Mouse (Mus musculus) E14TG2a.4 (cell line): Measurements from ENCODE around the gene St3gal6.

Source experiments
- CTCF ChIP-seq: conservative IDR thresholded peaks from 2 replicates; pipeline ENCODE4 v1.5.1; 2014; ENCODE audit warnings: low read length
- NANOG ChIP-seq: IDR thresholded peaks from 2 replicates; pipeline ENCODE4 v1.6.1; 2014; ENCODE audit warnings: borderline replicate concordance, low read length, mixed read lengths
- POU5F1 ChIP-seq: IDR thresholded peaks from 2 replicates; pipeline ENCODE4 v1.6.1; 2014; ENCODE audit warnings: low read length, borderline replicate concordance

DNA sequence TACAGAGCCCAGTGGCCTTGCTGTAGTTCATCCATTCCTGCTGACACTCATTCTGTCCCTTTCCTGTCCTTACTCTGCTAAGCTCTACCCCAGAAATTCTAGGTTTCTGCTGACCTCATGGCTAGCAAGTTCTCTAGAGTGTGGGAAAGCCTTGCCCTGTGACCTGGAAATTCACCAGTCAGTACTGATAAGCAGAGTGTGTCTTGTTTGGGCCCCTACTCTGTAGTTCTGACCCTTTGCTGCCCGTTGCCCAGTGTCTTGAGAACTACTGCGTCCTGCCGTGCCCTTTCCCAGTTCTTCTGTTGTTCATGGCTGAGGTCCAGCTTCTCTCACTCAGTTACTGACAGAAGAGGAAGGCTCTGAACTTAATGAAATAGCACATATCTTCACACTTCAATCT is 70.9 kb downstream of the St3gal6 start:
- TF ChIP-seq CTCF (no peak), NANOG (no peak), POU5F1 (no peak)
